Mouse (Mus musculus) left cerebral cortex, adult 18-20 months (tissue): ENCODE measurements around the gene Sp4. TPM values are rescaled to one million over a fixed set of nuclear protein-coding genes. Genes with fewer than 3 reads are reported as not detected.

ENCODE experiments used
- DNase-seq, 2 experiments: peaks; one replicate each; pipeline ENCODE4 v3.0.0; 2021 to 2022; ENCODE audit warnings: low spot score in 2 of 2, mixed read lengths in 1 of 2
- total RNA-seq, 2 experiments: library from RNA; stranded (reverse); gene quantifications; 2 replicates each; pipeline ENCODE4 v1.2.3; 2021

The Sp4 gene
- total RNA-seq, 2 experiments from 2014 or later = 31.3 to 32.4 TPM

- no peak for DNase-seq
Observed at GRCm38 (mm10) chr12:118281961-118282360, 19.3 kb downstream of the Sp4 start.

GRCm38 (mm10) chr12:118276385-118276784 is 24.9 kb downstream of the Sp4 start:
- no peak for DNase-seq

- DNase-seq = no peak
Observed at GRCm38 (mm10) chr12:118264905-118265304, 36.3 kb downstream of the Sp4 start.

- DNase-seq = no peak
Observed at GRCm38 (mm10) chr12:118263878-118264277, 37.4 kb downstream of the Sp4 start.

- no peak for DNase-seq
Observed at GRCm38 (mm10) chr12:118255292-118255782, 45.9 kb downstream of the Sp4 start.

- no peak for DNase-seq
Observed at GRCm38 (mm10) chr12:118221182-118221581, 80.1 kb downstream of the Sp4 start.

GRCm38 (mm10) chr12:118220062-118220461 is 81.2 kb downstream of the Sp4 start:
- no peak for DNase-seq

- no peak for DNase-seq
Observed at GRCm38 (mm10) chr12:118212163-118212562, 89.1 kb downstream of the Sp4 start.

GRCm38 (mm10) chr12:118198386-118199093 is 102.7 kb downstream of the Sp4 start, which contains the start of gene Dnah11:
TSS of gene Dnah11 (minus strand) at chr12:118199043.
- peak; percentile 53 to 56 for DNase-seq

GRCm38 (mm10) chr12:118196583-118196982 is 104.7 kb downstream of the Sp4 start:
- no peak for DNase-seq

GRCm38 (mm10) chr12:118189535-118189934 is 111.7 kb downstream of the Sp4 start:
- no peak for DNase-seq

GRCm38 (mm10) chr12:118187663-118188062 is 113.6 kb downstream of the Sp4 start:
- no peak for DNase-seq

GRCm38 (mm10) chr12:118186881-118187489 is 114.3 kb downstream of the Sp4 start:
- no peak for DNase-seq

- no peak for DNase-seq
Observed at GRCm38 (mm10) chr12:118186120-118186880, 114.9 kb downstream of the Sp4 start.

Other genes with a start within 250 kb of the Sp4 start
- gene Dnah11, start 102.4 kb downstream of the Sp4 start, total RNA-seq = under 1 TPM; 0.42 to 0.63 TPM